Comparison of ENCODE assay signal across 25 mouse cellular contexts in genomic region chr7:70099001-70099400, GRCm38 (mm10).
A peak's percentile ranks its signal among the peaks of the same experiment; 100 is the strongest.
DNase-seq lines count a peak whose midpoint lies in the region; ATAC-seq lines count a peak whose summit lies in the region.
"Had no signal": no experiment of that assay in that cellular context is flagged by ENCODE, and none has a peak within 500 bp of the region (broad histone marks: within the 10 kb centered on the region; RNA-seq: fewer than 3 reads in every experiment).

No protein-coding gene starts in this region.

- H3K36me3 ChIP-seq in kidney, embryonic 14.5 days (ENCODE audit: control insufficient read depth, insufficient read depth, low read length): no peaks in the 10 kb centered on the region
- H3K36me3 ChIP-seq: heart, embryonic 12.5 days; heart, embryonic 15.5 days had no signal

- peak; percentile 7 for DNase-seq in lung, postnatal 36 days
- DNase-seq in lung, adult 18-20 months: no peak
- peak; percentile 9 for DNase-seq in c-Kit-positive CD71-negative TER-119-negative erythroid progenitor cells, embryonic 14.5 days (ENCODE audit: low read depth)
- no peak for DNase-seq in cerebellum, adult 11-12 months
- DNase-seq in cerebellum, postnatal 36 days: no peak
- DNase-seq: adrenal gland, adult 2 months; adrenal gland, postnatal 25 days; cerebellum, adult 2 months; cerebellum, adult 9-11 months; cerebellum, postnatal 25 days; forebrain, postnatal 0 days; gastrocnemius, adult 2 months; gastrocnemius, postnatal 14 days; heart, adult 18-20 months; heart, postnatal 10 days; heart, postnatal 36 days had no signal

- H3K27ac ChIP-seq in kidney, embryonic 14.5 days (ENCODE audit: low read depth, low read length): no peak overlapping the region
- H3K27ac ChIP-seq: gastrocnemius, adult 2 months; heart, embryonic 15.5 days; hindbrain, embryonic 14.5 days; hindbrain, postnatal 0 days had no signal

- H3K4me2 ChIP-seq in kidney, embryonic 14.5 days (replicated peaks; ENCODE audit: low read depth, low read length): no peak overlapping the region
- H3K4me2 ChIP-seq: heart, embryonic 12.5 days; heart, embryonic 15.5 days; hindbrain, embryonic 14.5 days had no signal

- no peak overlapping the region for H3K9ac ChIP-seq in kidney, embryonic 14.5 days (ENCODE audit: low read depth, low read length)
- H3K9ac ChIP-seq: forebrain, postnatal 0 days; heart, embryonic 12.5 days; heart, embryonic 15.5 days; hindbrain, embryonic 14.5 days had no signal

- peak; percentile 98 for ATAC-seq in hematopoietic stem cell, adult 5-6 weeks (replicated peaks in 1 of 2; ENCODE audit: insufficient read depth in 1 of 2, low FRiP score in 2 of 2, low TSS enrichment in 1 of 2, low read depth in 1 of 2, poor library complexity in 2 of 2, severe bottlenecking in 2 of 2)
- ATAC-seq in kidney, embryonic 14.5 days (ENCODE audit: low FRiP score, low TSS enrichment): no peak
- ATAC-seq: CD4-positive, CD25-positive, alpha-beta regulatory T cell, adult 4 months; forebrain, embryonic 14.5 days; forebrain, postnatal 0 days; hindbrain, postnatal 0 days; inflammation-experienced regulatory T-cells, adult 6 months had no signal

- no peaks in the 10 kb centered on the region for H3K4me1 ChIP-seq in kidney, embryonic 14.5 days (ENCODE audit: control insufficient read depth, insufficient read depth, low read length)
- H3K4me1 ChIP-seq: heart, embryonic 12.5 days; heart, embryonic 15.5 days had no signal

- no peak overlapping the region for H3K4me3 ChIP-seq in kidney, embryonic 14.5 days (ENCODE audit: low read length)
- H3K4me3 ChIP-seq: gastrocnemius, adult 2 months; heart, embryonic 12.5 days; heart, embryonic 15.5 days had no signal

- H3K9me3 ChIP-seq in kidney, embryonic 14.5 days (ENCODE audit: control insufficient read depth, low read length): no peaks in the 10 kb centered on the region
- H3K9me3 ChIP-seq: heart, embryonic 12.5 days; heart, embryonic 15.5 days had no signal

- H3K27me3 ChIP-seq in kidney, embryonic 14.5 days (ENCODE audit: control insufficient read depth, insufficient read depth, low read length): no peaks in the 10 kb centered on the region
- H3K27me3 ChIP-seq: heart, embryonic 12.5 days; heart, embryonic 15.5 days had no signal

- WGBS in kidney, embryonic 14.5 days: 97% methylated on average over 1 of the region's 1 CpGs

Comparison
In these comparisons a context has a peak if more than half of its experiments do, and no peak if none do; other contexts are left out.
1. DNase-seq: peak in lung, postnatal 36 days (single experiment) and c-Kit-positive CD71-negative TER-119-negative erythroid progenitor cells, embryonic 14.5 days (single experiment); none in lung, adult 18-20 months (0 of 2), cerebellum, adult 11-12 months (single experiment) and cerebellum, postnatal 36 days (0 of 2).